Mouse (Mus musculus) liver, embryonic 12.5 days (tissue): ENCODE results near the gene Gfpt1. TPM values are rescaled to one million over a fixed set of nuclear protein-coding genes. Genes with fewer than 3 reads are reported as not detected.
"Not testable (repeated sequence)": the region's sequence is repeated elsewhere in the genome, so short reads cannot be mapped to it uniquely, and the experiment has no call there.

Experiments used
- ATAC-seq: fragments of 200-750 bp; cut with Nextera tagmentation; 2 replicates; pipeline ENCODE4 v1.8.0; 2017; ENCODE audit warnings: moderate number of reproducible peaks, mild to moderate bottlenecking, moderate library complexity
- H3K27ac ChIP-seq: fragments of 300-500 bp; sonication (generic); 2 replicates; pipeline ENCODE4 v1.5.1; 2016; ENCODE audit warnings: mild to moderate bottlenecking
- H3K27me3 ChIP-seq: fragments of 300-500 bp; sonication (generic); replicated peaks from 2 replicates; pipeline ENCODE4 v1.6.1; 2016; ENCODE audit warnings: mild to moderate bottlenecking, moderate library complexity
- H3K36me3 ChIP-seq: fragments of 300-500 bp; sonication (generic); 2 replicates; pipeline ENCODE4 v1.6.1; 2016; ENCODE audit warnings: mild to moderate bottlenecking, moderate library complexity
- H3K4me1 ChIP-seq: fragments of 300-500 bp; sonication (generic); 2 replicates; pipeline ENCODE4 v1.6.1; 2016
- H3K4me2 ChIP-seq: fragments of 300-500 bp; sonication (generic); 2 replicates; pipeline ENCODE4 v1.6.1; 2016; ENCODE audit warnings: mild to moderate bottlenecking, moderate library complexity
- H3K4me3 ChIP-seq: fragments of 300-500 bp; sonication (generic); 2 replicates; pipeline ENCODE4 v1.5.1; 2016; ENCODE audit warnings: mild to moderate bottlenecking, moderate library complexity
- H3K9ac ChIP-seq: fragments of 300-500 bp; sonication (generic); 2 replicates; pipeline ENCODE4 v1.6.1; 2016; ENCODE audit warnings: mild to moderate bottlenecking, moderate library complexity
- H3K9me3 ChIP-seq: fragments of 300-500 bp; sonication (generic); replicated peaks from 2 replicates; pipeline ENCODE4 v1.6.1; 2016; ENCODE audit warnings: mild to moderate bottlenecking, moderate library complexity
- WGBS: fragments of 180-500 bp; shearing (Covaris S2); methylation state at CpG from one replicate; pipeline ENCODE4 v1.1.7; 2016; ENCODE audit not compliant: insufficient replicate concordance; 5-methylcytosine and 5-hydroxymethylcytosine counted together
- polyA plus RNA-seq: library from polyadenylated mRNA; unstranded; fragments of >200 nt; fragmentation: Nextera tagmentation; extraction: Ambion mirVana; gene quantifications from 2 replicates; pipeline ENCODE4 v1.2.1, GENCODE M21; 2016

Gfpt1 gene
- polyA plus RNA-seq, 1 experiment from 2014 or later: 9.2 TPM

- Histone ChIP-seq H3K36me3 (peaks cover 77% of the 10 kb centered on the region), H3K4me1 (0 out of 2 replicates have a peak, but pooled peaks cover 4% of the 10 kb centered on the region), H3K4me2 (no peak overlapping the region), H3K27ac (no peak overlapping the region), H3K27me3 (no peaks in the 10 kb centered on the region), H3K9ac (no peak overlapping the region), H3K4me3 (no peak overlapping the region), H3K9me3 (peaks cover 7% of the 10 kb centered on the region)
- no peak for ATAC-seq
- 83% methylated on average over 8 of the region's 8 CpGs for WGBS
These were observed 23.8 kb upstream of the Gfpt1 start for GRCm38 (mm10) chr6:87018874-87019273.

GRCm38 (mm10) chr6:87021791-87022190 is 20.9 kb upstream of the Gfpt1 start:
- Histone ChIP-seq H3K36me3 (peaks cover 88% of the 10 kb centered on the region), H3K4me3 (no peak overlapping the region), H3K4me2 (no peak overlapping the region), H3K27me3 (no peaks in the 10 kb centered on the region), H3K9ac (no peak overlapping the region), H3K4me1 (peaks cover 5% of the 10 kb centered on the region; the same call in 1 of the 2 replicates), H3K9me3 (peaks cover 7% of the 10 kb centered on the region), H3K27ac (no peak overlapping the region)
- WGBS: 92% methylated on average over 12 of the region's 12 CpGs
- no peak for ATAC-seq

GRCm38 (mm10) chr6:87026980-87027379 is 15.7 kb upstream of the Gfpt1 start:
- Histone ChIP-seq H3K4me3 (no peak overlapping the region), H3K27ac (no peak overlapping the region), H3K4me1 (peaks cover 9% of the 10 kb centered on the region; the same call in 1 of the 2 replicates), H3K9me3 (no peaks in the 10 kb centered on the region), H3K4me2 (no peak overlapping the region), H3K27me3 (no peaks in the 10 kb centered on the region), H3K36me3 (peaks cover 71% of the 10 kb centered on the region), H3K9ac (no peak overlapping the region)
- ATAC-seq: no peak
- 43% methylated on average over 7 of the region's 7 CpGs for WGBS

GRCm38 (mm10) chr6:87028881-87029280 is 13.8 kb upstream of the Gfpt1 start:
- no peak overlapping the region for H3K4me3 ChIP-seq
- H3K27me3 ChIP-seq: no peaks in the 10 kb centered on the region
- no peaks in the 10 kb centered on the region for H3K9me3 ChIP-seq
- peaks cover 55% of the 10 kb centered on the region for H3K36me3 ChIP-seq
- no peak overlapping the region for H3K9ac ChIP-seq
- H3K4me2 ChIP-seq: no peak overlapping the region
- H3K27ac ChIP-seq: no peak overlapping the region
- no peak for ATAC-seq
- peaks cover 9% of the 10 kb centered on the region; the same call in 1 of the 2 replicates for H3K4me1 ChIP-seq

- not testable (repeated sequence) for H3K9me3 ChIP-seq, H3K27ac ChIP-seq, H3K4me3 ChIP-seq, H3K27me3 ChIP-seq, ATAC-seq, H3K4me1 ChIP-seq, H3K4me2 ChIP-seq, H3K9ac ChIP-seq
- 84% methylated on average over 7 of the region's 7 CpGs for WGBS
- peaks cover 31% of the 10 kb centered on the region for H3K36me3 ChIP-seq
These were observed 11.3 kb upstream of the Gfpt1 start for GRCm38 (mm10) chr6:87031310-87031709.

- H3K4me1 ChIP-seq: no peaks in the 10 kb centered on the region
- peaks cover 29% of the 10 kb centered on the region for H3K36me3 ChIP-seq
- H3K4me3 ChIP-seq: no peak overlapping the region
- no peak overlapping the region for H3K27ac ChIP-seq
- H3K9me3 ChIP-seq: peaks cover 5% of the 10 kb centered on the region; the same call in 1 of the 2 replicates
- H3K9ac ChIP-seq: no peak overlapping the region
- ATAC-seq: no peak
- H3K4me2 ChIP-seq: no peak overlapping the region
- WGBS: 65% methylated on average over 3 of the region's 3 CpGs
- no peaks in the 10 kb centered on the region for H3K27me3 ChIP-seq
These were observed 10.2 kb upstream of the Gfpt1 start for GRCm38 (mm10) chr6:87032401-87032800.

GRCm38 (mm10) chr6:87034395-87034794 is 8.3 kb upstream of the Gfpt1 start:
- WGBS: 72% methylated on average over 3 of the region's 3 CpGs
- no peak for ATAC-seq
- H3K27me3 ChIP-seq: no peaks in the 10 kb centered on the region
- H3K27ac ChIP-seq: no peak overlapping the region
- H3K36me3 ChIP-seq: peaks cover 10% of the 10 kb centered on the region
- peaks cover 5% of the 10 kb centered on the region; the same call in 1 of the 2 replicates for H3K9me3 ChIP-seq
- H3K4me1 ChIP-seq: no peaks in the 10 kb centered on the region
- H3K4me3 ChIP-seq: no peak overlapping the region
- no peak overlapping the region for H3K4me2 ChIP-seq
- no peak overlapping the region for H3K9ac ChIP-seq

- Histone ChIP-seq H3K4me3 (no peak overlapping the region), H3K27ac (no peak overlapping the region), H3K4me2 (no peak overlapping the region), H3K36me3 (0 out of 2 replicates have a peak, but pooled peaks cover 3% of the 10 kb centered on the region), H3K4me1 (peaks cover 9% of the 10 kb centered on the region), H3K9ac (no peak overlapping the region), H3K9me3 (peaks cover 5% of the 10 kb centered on the region; the same call in 1 of the 2 replicates), H3K27me3 (no peaks in the 10 kb centered on the region)
- ATAC-seq: no peak
- WGBS: 73% methylated on average over 10 of the region's 10 CpGs
These were observed 4.6 kb upstream of the Gfpt1 start for GRCm38 (mm10) chr6:87037826-87038620.

- no peak overlapping the region for H3K27ac ChIP-seq
- no peak overlapping the region for H3K4me3 ChIP-seq
- 80% methylated on average over 8 of the region's 8 CpGs for WGBS
- peaks cover 5% of the 10 kb centered on the region; the same call in 1 of the 2 replicates for H3K9me3 ChIP-seq
- ATAC-seq: no peak
- H3K27me3 ChIP-seq: no peaks in the 10 kb centered on the region
- H3K4me2 ChIP-seq: no peak overlapping the region
- H3K9ac ChIP-seq: no peak overlapping the region
- H3K36me3 ChIP-seq: 0 out of 2 replicates have a peak, but pooled peaks cover 3% of the 10 kb centered on the region
- peaks cover 21% of the 10 kb centered on the region for H3K4me1 ChIP-seq
These were observed 3.5 kb upstream of the Gfpt1 start for GRCm38 (mm10) chr6:87039161-87039560.

GRCm38 (mm10) chr6:87040971-87041370 is 1.7 kb upstream of the Gfpt1 start:
- no peak overlapping the region for H3K4me3 ChIP-seq
- peaks cover 5% of the 10 kb centered on the region; the same call in 1 of the 2 replicates for H3K9me3 ChIP-seq
- no peaks in the 10 kb centered on the region for H3K27me3 ChIP-seq
- 0 out of 2 replicates have a peak, but pooled peaks cover 3% of the 10 kb centered on the region for H3K36me3 ChIP-seq
- H3K9ac ChIP-seq: peak overlapping the region; percentile 41; the same call in 1 of the 2 replicates
- no peak for ATAC-seq
- 51% methylated on average over 4 of the region's 4 CpGs for WGBS
- H3K27ac ChIP-seq: peak overlapping the region; percentile 58
- 0 out of 2 replicates have a peak overlapping the region, but pooled peaks have one; percentile 97 for H3K4me2 ChIP-seq
- peaks cover 28% of the 10 kb centered on the region for H3K4me1 ChIP-seq

GRCm38 (mm10) chr6:87041431-87041830 is 1.2 kb upstream of the Gfpt1 start:
- H3K4me2 ChIP-seq: peak overlapping the region; percentile 97
- peaks cover 28% of the 10 kb centered on the region for H3K4me1 ChIP-seq
- no peaks in the 10 kb centered on the region for H3K27me3 ChIP-seq
- 0 out of 2 replicates have a peak, but pooled peaks cover 3% of the 10 kb centered on the region for H3K36me3 ChIP-seq
- H3K27ac ChIP-seq: peak overlapping the region; percentile 98
- 69% methylated on average over 7 of the region's 7 CpGs for WGBS
- H3K4me3 ChIP-seq: peak overlapping the region; percentile 91; the same call in 1 of the 2 replicates
- H3K9ac ChIP-seq: 0 out of 2 replicates have a peak overlapping the region, but pooled peaks have one; percentile 41
- no peak for ATAC-seq
- H3K9me3 ChIP-seq: peaks cover 5% of the 10 kb centered on the region; the same call in 1 of the 2 replicates

GRCm38 (mm10) chr6:87042004-87042336 is 676 bp upstream of the Gfpt1 start:
- peak overlapping the region; percentile 95 for H3K9ac ChIP-seq
- no peak for ATAC-seq
- 1% methylated on average over 11 of the region's 11 CpGs for WGBS
- H3K36me3 ChIP-seq: 0 out of 2 replicates have a peak, but pooled peaks cover 2% of the 10 kb centered on the region
- peaks cover 3% of the 10 kb centered on the region; the same call in 1 of the 2 replicates for H3K9me3 ChIP-seq
- peaks cover 28% of the 10 kb centered on the region for H3K4me1 ChIP-seq
- H3K27me3 ChIP-seq: no peaks in the 10 kb centered on the region
- H3K4me3 ChIP-seq: peak overlapping the region; percentile 91
- peak overlapping the region; percentile 97 for H3K4me2 ChIP-seq
- peak overlapping the region; percentile 98 for H3K27ac ChIP-seq
